In the genomic region with DNA sequence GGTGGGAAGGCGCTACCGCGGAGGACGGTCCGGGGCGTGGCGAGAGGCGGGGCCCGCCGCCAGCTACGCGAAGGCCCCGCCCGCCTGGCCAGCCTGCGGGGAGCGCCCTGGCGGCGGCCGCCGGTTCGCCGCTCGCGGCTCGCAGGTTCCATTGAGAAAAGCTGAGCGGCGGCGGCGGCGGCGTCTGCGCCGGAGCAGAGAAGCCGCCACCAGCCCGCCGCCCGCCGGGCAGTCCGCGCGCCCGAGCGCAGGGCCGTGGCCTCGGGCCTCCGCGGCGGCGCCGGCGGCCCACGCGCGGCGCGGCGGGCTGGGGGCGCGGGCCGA, we compare ENCODE assay signal across 8 mouse cellular contexts. TPM values are rescaled to one million over a fixed set of nuclear protein-coding genes. Genes with fewer than 3 reads are reported as not detected.
DNase-seq lines count a peak whose midpoint lies in the region; ATAC-seq and TF ChIP-seq lines count a peak whose summit lies in the region.

A gene (plus strand): TSS at position 107 of the 324 bp plus-strand sequence.

- no peaks in the 10 kb centered on the region for H3K9me3 ChIP-seq in limb, embryonic 15.5 days

- peak within 1 kb of the TSS; percentile 57 for H3K9ac ChIP-seq in liver, adult 2 months (ENCODE audit: low read depth, low read length)
- peak within 1 kb of the TSS; percentile 63 for H3K9ac ChIP-seq in limb, embryonic 15.5 days

- no peaks in the 10 kb centered on the region for H3K27me3 ChIP-seq in liver, adult 2 months (ENCODE audit: control insufficient read depth, insufficient read depth, low read length)
- peaks cover 33% of the 10 kb centered on the region for H3K27me3 ChIP-seq in limb, embryonic 15.5 days

- peak within 1 kb of the TSS; percentile 80 for H3K27ac ChIP-seq in liver, adult 2 months (replicated peaks; ENCODE audit: insufficient read depth, low read depth, low read length)
- H3K27ac ChIP-seq in limb, embryonic 15.5 days, result peak within 1 kb of the TSS; percentile 79

- intact Hi-C loops in heart, postnatal 14 days (cut with DNase I), result no loop called here

- no peak for DNase-seq in liver, adult 2 months (ENCODE audit: extremely low read depth, low read depth, low spot score)
- no peak for DNase-seq in liver
- no peak for DNase-seq in heart, postnatal 14 days
- DNase-seq in right cerebral cortex, postnatal 25 days, result no peak
- no peak for DNase-seq in thymus, postnatal 25 days
- no peak for DNase-seq in embryo, embryonic 11 days

- 8% methylated on average over 49 of the region's 60 CpGs for WGBS in liver, adult 2 months
- 1% methylated on average over 18 of the region's 60 CpGs for WGBS in limb, embryonic 15.5 days

- TF ChIP-seq POLR2A in liver, adult 2 months (IDR thresholded peaks at IDR 0.05; ENCODE audit: extremely low read depth, insufficient read depth, low read length), result peak; percentile 58; the same call in 1 of the 2 replicates

- peak within 1 kb of the TSS; percentile 99 for H3K4me2 ChIP-seq in limb, embryonic 15.5 days

- peaks cover 40% of the 10 kb centered on the region for H3K79me2 ChIP-seq in liver, adult 2 months (ENCODE audit: control insufficient read depth, insufficient read depth, low read length)

- peak; percentile 22; the same call in 1 of the 2 replicates for TF ChIP-seq CTCF in liver, adult 2 months (IDR thresholded peaks at IDR 0.05; ENCODE audit: low read depth, low read length)

- ATAC-seq in common myeloid progenitor, adult 5-6 weeks (replicated peaks; ENCODE audit: low read depth, poor library complexity, severe bottlenecking), result no peak
- ATAC-seq in limb, embryonic 15.5 days (ENCODE audit: insufficient number of reproducible peaks, low FRiP score, low TSS enrichment, low read depth), result no peak

- H3K4me3 ChIP-seq in liver, adult 2 months (ENCODE audit: insufficient read depth, low read depth, low read length), result peak within 1 kb of the TSS; percentile 66
- H3K4me3 ChIP-seq in limb, embryonic 15.5 days, result peak within 1 kb of the TSS; percentile 69

- peaks cover 15% of the 10 kb centered on the region for H3K4me1 ChIP-seq in liver, adult 2 months (ENCODE audit: control insufficient read depth, insufficient read depth, low read length)
- H3K4me1 ChIP-seq in limb, embryonic 15.5 days, result peaks cover 48% of the 10 kb centered on the region

- H3K36me3 ChIP-seq in liver, adult 2 months (ENCODE audit: control insufficient read depth, insufficient read depth, low read length), result no peaks in the 10 kb centered on the region
- no peaks in the 10 kb centered on the region for H3K36me3 ChIP-seq in limb, embryonic 15.5 days

RNA-seq across cellular contexts. Expression of the gene that starts here (rescaled TPM):
- total RNA-seq in liver, adult 2 months (2014; rRNA removed), result 7.9 and 8.4 TPM in 2 replicates
- 56.5 and 67.5 TPM in 2 replicates for polyA plus RNA-seq in liver, adult 2 months (2012; rRNA removed)
- total RNA-seq in common myeloid progenitor, adult 5-6 weeks (2017), result 53.0 and 72.2 TPM in 2 replicates
- 10 to 100 TPM; 25.5 to 26.9 TPM for total RNA-seq in heart, postnatal 14 days (2021)
- 1.1 and 1.2 TPM in 2 replicates for polyA plus RNA-seq in limb, embryonic 15.5 days (2015; fragmentation: Nextera tagmentation; extraction: Ambion mirVana)

Comparison
In these comparisons a context has a peak if more than half of its experiments do, and no peak if none do; other contexts are left out.
1. RNA of the gene that starts here (polyA plus RNA-seq): 56.5 to 67.5 TPM in liver, adult 2 months; 1.1 to 1.2 TPM in limb, embryonic 15.5 days; every median in the first group is over 10 times any median in the second.